Mouse (Mus musculus) lung, postnatal 0 days (tissue): ENCODE measurements around the gene Acnat1.

Experiments used
- CTCF ChIP-seq: IDR thresholded peaks from 2 replicates; pipeline ENCODE4 v1.5.1; 2016; ENCODE audit warnings: antibody characterized with exemption, mild to moderate bottlenecking
- EP300 ChIP-seq: IDR thresholded peaks from 2 replicates; pipeline ENCODE4 v1.6.1; 2016; ENCODE audit warnings: antibody characterized with exemption, mild to moderate bottlenecking, control low read depth

DNA sequence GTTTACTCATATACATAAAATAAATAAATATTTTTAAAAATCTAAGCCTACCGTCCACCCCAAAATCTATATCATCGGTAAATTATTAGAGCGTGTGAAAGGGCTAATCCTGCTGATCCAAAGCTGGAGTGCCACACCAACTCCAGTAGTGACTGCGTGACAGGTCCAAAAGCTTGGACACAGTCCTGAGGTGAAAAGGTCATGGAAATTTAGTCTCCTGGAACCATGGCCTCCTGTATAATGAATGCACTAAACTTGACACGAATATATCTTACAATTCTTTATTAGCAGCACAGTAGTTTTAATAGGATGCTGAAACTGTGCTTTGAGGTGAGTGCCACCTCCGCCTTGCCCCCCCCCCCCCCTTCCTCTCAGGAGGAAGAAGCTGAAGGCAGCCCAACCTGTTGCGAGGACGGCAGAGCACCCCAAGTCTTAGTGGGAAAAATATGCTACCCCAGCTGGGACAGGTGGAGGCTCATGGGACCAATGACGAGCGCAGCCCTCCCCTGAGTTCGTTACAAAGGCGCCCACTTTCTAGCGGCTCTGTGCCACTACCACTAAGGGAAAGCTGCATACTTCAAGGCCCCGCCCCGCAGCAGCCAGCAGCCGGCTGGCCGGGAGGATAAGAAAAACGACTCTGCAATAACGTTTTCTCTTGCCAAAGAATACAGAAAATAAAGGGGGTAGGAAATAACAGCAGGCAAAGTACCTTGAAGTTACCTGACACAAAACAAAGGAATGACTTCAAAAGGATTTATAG, 4.6 kb upstream of the Acnat1 start:
- TF ChIP-seq CTCF = no peak
- TF ChIP-seq EP300 = no peak
